Mouse (Mus musculus): ENCODE measurements at regions not wholly inside any gene's neighbourhood (a gene's known extent, or its start where the extent isn't known, plus 50 kb on each side); places are given as distances from the start of the nearest gene placed in this dataset.
"Not testable (repeated sequence)": the region's sequence is repeated elsewhere in the genome, so short reads cannot be mapped to it uniquely, and the experiment has no call there.

DNA sequence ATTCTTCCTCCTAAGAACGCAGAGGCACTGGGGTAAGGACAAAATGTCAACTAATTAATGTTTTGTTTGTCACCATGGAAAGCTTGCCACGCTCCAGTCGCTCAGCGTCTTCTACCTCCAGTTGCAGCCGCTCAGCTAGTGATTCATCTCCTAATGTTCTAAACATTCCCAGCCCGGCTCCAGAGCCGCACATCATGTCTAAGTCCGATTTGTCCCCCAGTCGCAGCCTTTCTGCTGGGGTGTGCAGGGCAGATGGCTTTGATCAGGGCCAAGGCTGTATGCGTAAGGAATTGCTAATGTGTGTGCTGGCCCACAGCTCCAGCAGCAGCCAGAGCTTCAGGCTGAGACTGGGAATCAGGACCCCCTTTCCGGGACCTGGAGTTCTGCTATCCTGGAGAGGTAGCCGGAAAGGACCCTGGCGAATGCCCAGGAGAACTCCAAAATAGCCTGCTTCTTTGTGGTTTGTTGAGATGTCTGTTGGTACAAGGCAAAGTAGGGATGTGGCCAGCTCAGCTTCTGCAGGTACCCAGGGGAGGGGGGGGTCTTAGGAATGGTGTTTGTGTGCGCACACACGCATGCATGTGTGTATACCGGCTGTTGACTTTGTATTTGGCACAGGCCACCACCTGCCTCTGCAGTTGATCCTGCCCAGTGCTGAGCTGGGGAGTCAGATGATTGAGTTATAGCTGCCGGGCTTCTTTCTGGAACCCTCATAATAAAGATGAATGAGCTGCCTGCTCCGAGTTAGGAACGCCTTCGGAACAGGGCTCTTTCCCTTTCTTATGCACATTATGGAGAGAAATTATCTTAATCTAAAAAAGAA lies 143.0 kb upstream of the Kcng1 start:
- no peak for DNase-seq (ENCODE audit: low spot score in 2 of 2)

DNA sequence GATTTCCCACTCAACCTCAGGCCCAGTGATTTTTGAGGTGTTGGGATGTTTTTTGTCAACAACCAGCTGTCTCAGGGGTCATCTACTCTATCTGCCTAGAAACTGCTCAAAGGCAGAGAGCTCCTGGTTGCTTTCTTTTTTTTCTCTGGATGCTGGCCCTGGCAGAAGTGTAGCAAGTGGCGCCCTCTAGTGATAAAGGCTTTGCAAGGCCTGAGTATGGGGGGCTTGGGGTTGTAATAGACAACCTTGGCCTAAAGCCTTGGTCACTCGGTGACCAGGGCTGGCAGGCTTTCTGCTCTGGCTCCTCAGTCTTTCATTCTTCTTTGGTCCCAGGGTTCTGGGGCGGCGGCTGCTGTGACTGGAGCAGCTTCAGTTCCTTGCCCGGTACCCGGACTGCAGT lies 142.0 kb upstream of the Kcng1 start:
- no peak for DNase-seq (ENCODE audit: low spot score in 2 of 2)

DNA sequence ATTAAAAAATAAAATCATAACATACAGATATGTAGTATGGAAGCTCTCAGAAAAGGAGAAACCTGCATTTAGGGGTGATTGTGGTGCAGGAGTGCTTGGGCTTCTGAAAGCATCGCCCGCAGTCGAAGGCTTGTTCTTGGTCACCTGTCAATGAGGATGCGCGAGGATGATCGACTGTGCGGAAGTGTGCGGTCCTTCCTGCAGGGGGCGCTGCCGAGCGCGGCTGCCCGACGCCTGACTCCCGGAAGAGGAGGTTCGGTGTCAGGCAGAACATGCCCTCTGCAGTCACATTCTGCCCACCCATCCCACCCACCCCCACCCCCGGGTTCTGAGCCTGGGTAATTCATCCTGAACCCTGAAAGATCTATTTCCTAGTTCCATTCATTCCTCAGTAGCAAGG lies 133.6 kb upstream of the Kcng1 start:
- peak in 1 of 2 experiments; percentile 28 for DNase-seq (ENCODE audit: low spot score in 2 of 2)

DNA sequence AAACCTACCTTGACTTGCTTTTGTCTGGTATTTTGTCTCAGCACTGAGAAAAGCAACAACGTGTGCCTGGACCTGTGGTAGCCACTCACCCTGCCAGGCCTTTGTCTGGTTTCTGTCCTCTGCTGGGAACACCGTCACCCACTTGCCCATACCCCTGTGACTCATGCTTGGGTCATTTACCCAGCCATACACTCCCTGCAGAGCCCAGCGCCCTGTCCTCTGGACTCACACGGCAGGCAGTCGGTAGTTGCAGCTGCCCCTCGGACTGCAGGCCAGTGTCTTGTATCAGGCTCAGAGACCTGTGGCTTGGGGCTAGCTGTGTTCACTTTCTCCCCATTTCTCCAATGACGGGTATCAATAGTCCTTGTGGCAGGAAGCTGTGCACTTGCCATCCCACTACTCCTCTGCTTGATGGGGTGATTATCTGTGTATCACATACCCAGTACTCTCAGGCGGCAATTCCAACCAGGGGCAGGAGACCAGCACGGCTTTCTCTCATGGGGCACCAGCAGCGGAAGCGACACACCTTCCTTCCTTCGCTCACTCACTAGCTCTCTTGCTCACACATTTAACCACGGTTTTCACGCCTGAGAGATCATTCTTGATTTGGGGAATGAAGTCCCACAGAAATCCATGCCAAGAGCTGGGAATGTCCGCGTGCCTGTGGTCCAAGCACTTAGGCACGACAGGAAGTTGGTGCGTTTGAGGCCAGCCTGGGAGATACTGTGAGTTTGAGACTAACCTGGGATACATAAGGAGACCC lies 132.8 kb upstream of the Kcng1 start:
- DNase-seq (ENCODE audit: low spot score in 2 of 2), result no peak

DNA sequence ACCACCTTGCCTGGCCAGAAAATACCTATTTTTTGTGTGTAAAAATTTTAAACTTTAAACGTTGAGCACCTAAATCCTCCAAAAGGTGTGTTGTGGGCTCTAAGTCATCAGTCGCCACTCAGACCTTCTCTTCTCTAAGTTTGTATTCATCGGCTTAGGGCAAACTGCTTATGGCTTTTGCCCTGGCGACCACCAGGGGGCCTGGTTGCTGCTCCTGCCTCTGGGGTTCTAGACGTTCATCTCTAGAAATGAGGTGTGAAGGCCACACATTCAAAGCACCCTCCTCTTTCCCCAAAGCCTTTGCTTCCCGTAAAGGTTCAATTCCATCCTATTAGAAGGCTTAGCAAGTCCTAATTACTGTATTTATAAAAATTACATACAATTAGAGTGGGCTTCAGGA lies 131.3 kb upstream of the Kcng1 start:
- peak in 1 of 2 experiments; percentile 21 for DNase-seq (ENCODE audit: low spot score in 2 of 2)

DNA sequence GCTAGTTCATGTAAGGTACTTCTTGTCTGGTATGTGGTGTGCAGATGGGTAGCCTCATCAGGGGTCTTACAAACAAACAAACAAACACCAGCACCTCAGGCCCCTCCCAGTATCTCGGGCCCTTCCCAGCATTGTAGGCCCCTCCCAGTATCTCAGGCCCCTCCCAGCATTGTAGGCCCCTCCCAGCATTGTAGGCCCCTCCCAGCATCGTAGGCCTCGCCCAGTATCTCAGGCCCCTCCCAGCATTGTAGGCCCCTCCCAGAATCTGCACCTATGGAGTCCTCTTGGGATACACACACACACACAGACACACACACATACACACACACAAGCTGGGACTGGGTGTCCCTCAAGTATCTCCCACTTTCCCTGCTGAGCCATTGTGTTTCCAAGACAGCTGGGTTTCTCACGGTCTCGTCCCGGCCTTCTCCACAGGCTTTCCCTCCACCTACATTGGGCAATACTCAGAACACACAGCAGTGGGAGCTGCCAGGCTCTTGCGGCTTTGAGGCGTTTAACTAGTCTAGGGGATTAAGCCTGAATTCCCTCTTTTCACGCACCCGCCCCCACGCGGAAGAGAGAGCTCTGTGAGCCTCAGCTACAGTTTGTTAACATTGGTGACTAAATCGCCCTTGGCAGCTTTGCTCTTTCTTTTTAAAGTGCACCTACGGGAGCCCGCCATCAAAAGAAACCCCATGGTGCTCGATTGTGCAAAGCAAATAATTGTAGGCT lies 121.4 kb upstream of the Kcng1 start:
- no peak for DNase-seq (ENCODE audit: low spot score in 2 of 2)

DNA sequence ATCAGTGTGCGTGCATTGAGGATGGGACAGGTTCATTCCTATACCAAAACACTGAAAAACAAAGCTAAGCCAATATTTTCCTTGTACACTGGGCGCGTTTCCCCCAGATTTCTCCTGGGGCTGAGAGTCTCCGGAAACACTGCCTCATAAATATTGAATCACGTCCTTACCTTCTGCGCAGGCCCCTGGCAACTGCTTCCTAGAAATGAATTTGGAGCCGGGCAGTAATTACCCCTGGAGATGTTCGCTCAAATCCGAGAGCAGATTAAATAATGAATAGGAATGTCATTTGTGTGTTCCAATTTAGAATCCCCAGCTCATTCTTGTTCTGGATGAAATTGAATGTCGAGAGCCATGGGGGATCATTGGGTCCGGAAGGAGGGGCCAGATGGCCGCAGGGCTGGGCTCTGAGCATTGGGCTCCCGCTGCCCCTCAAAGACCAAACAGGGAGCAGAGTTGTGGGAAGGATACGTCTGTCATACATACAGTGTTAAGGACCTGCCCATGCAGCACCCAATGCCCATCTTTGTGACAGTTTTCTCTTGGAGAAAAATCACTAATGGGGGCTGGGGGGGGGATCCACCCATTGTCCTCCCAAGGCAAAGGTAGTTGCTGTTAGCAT lies 117.7 kb upstream of the Kcng1 start:
- DNase-seq (ENCODE audit: low spot score in 2 of 2), result no peak

DNA sequence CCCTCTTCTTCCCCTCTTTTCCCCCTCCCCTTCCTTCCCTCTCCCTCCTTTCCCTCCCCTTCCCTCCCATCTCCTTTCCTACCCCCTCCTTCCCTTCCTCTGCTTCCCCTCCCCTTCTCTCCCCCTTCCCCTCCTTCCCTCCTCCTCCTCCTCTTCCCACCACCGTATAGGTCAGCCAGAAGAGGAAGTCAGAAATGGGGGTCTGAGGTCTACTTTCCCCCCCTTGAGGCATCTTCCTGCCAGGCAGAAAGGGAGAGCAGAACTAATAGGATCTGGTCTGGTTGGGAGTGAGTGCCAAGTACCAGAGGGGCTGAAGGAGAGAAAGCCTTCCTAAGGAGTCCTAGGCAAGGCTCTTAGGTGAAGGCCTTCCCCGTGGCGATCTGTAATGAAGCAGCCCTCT lies 114.8 kb upstream of the Kcng1 start:
- DNase-seq (ENCODE audit: low spot score in 2 of 2), result no peak

DNA sequence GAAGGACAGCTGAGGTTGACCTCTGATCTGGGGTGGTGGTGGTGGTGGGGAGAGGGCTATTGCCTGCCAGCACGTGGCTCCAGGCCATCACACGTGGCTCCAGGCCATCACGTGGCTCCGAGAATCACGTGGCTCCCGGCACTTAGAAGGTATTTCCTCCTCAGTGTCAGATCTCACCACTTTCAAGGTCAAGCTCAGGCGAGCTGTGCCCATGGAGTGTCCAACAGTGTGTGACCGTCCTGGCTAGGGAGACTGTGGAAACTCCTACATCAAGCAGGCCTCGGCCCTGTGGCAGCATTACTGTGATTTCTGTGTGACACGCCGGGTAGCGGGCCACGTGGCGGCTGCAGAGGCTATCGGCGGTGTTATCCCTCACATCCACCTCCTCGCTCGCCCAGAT lies 111.8 kb upstream of the Kcng1 start:
- DNase-seq (ENCODE audit: low spot score in 2 of 2), result no peak

DNA sequence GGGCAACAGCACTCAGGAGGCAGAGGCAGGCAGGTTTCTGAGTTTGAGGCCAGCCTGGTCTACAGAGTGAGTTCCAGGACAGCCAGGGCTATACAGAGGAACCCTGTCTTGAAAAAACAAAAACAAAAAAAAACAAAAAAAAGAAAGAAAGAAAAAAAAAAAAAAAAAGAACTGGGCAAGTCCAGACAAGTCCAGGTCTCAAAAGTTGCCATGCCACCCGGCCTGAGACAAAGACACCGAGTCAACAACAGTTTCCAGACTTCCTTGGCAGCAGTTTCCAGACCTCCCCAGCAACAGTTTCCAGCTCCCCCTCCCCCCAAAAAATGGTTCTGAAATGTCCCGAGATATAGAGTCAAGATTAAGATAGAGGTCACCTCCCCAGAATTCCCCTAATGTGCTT lies 110.6 kb upstream of the Kcng1 start:
- not testable (repeated sequence) for DNase-seq (ENCODE audit: low spot score in 2 of 2)

DNA sequence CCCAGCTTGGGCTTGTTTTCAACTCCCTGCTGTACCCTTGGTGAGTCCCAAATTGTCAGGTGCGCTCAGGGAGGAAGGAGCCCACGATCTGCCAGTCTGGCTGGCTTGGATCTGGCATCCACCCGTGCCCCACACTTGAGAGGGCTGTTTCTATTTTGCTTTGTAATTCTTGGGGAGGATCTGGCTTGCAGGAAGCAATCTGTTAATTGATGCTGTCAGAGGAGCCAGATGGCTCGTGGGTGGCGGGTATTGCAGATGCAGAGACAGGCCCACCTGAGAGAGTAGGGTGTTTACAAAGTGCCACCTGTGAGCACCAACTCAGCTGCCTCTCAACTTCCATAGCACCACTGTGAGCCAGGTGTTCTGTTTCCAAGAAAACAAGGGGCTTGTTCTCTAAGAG lies 99.1 kb upstream of the Kcng1 start:
- no peak for DNase-seq (ENCODE audit: low spot score in 2 of 2)

DNA sequence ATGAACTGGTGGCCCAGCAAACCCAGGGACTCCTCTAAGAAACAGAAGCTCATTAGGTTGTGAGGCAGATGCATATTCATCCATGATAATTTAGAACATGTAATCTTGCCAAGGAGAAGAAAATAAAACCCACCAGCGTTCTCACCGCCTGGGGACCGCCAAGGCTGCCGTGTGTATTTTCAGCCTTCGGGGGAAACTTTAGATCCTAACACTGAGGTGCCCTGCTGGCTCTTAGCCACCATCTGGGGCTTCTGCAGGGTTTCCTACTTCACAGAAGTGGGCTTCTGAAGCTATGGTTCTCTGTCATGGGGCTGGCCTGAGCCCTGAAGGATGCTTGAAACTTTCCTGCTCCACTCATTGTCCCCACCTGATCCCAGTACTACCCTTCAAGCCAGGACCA lies 90.8 kb upstream of the Kcng1 start:
- no peak for DNase-seq (ENCODE audit: low spot score in 2 of 2)

DNA sequence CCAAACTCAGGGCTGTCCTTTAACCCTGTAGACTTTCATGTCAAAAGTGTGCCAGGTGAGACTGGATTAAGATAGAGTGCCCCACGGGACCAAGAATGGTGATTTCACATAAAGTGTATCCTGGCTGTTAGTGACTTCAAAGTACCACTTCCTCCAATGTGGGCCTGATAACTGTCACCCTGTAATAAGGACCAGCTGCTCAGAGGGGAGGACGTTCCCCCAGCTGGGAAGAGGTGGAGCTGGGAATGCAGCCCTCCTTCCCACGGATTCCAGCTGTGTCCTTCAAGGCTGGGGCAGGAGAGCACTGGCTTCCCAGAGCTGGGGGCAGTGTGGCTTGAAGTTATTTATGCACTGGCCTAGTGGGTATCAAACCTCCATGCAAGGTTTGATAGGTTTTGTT lies 89.7 kb upstream of the Kcng1 start:
- no peak for DNase-seq (ENCODE audit: low spot score in 2 of 2)

DNA sequence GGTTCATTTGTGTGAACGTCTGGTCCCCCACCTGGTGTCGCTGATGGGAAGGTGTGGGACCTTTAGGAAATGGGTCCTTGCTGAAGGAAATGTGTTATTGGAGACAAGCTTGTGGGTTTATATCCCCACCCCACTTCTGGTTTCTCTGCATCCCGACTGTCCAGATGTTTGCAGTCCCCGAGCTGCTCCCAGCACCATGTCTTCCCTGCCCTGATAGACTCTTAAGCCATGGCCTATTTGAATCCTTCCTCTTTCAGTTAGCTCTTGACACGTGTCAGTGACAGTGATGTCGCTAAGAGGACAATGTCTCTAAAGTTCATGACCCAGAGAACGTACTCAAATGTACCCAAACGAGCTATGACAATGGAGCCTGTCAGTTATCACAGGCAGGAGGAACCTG lies 77.7 kb upstream of the Kcng1 start:
- DNase-seq (ENCODE audit: low spot score in 2 of 2), result no peak

DNA sequence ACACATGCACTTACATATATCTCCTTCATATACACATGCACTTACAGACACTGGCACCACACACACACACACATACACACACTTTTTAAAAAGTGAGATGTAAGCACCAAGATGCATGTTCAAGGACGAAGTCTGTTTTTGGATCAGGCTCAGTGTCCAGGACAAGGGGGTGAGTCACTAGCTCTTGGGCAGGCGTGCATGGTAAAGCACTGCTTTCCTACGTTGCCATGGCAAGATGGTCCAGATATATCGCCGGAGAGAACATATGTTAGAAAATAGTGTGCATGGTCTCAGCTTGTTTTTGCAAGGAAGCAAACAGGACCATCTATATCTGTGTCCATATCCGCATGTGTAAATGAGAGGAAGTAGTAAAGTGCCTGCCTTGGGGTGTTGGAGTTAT lies 77.0 kb upstream of the Kcng1 start:
- DNase-seq (ENCODE audit: low spot score in 2 of 2), result no peak

DNA sequence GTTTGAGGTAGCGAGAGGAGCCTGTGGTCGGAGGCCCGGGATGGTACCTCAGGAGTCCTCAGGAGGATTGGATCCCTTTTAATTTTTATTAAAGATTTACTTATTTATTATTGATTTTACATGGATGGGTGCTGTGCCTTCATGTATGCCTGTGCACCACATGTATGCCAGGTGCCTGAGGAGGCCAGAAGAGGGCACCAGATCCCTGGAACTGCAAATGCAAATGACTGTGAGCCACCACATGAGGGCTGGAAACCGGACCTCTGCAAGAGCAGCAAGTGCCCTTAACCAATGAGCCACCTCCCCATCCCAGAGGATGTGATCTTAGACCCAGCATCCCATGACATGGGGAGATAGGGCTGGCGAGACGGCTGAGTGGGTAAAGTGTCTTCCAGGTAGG lies 76.3 kb upstream of the Kcng1 start:
- DNase-seq (ENCODE audit: low spot score in 2 of 2), result no peak

DNA sequence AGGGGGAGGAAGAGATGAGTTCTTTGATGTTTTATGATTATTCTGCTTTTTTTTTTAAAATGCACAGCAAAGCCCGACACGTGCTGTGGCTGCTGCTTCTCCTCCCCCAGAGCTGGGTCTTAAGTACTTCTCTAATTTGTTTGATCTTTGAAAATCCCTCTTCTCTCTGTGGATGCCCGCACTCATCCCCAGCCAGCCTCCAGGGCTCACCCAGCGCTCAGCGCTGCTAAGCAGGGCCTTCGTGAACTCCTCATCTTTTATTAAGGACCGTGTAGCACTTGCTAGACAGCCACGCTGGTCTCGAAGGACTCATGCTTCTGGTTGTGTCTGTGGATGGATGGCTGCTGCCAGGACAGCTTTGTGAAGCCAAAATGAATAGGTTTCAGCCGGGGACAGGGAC lies 72.9 kb upstream of the Kcng1 start:
- no peak for DNase-seq (ENCODE audit: low spot score in 2 of 2)

DNA sequence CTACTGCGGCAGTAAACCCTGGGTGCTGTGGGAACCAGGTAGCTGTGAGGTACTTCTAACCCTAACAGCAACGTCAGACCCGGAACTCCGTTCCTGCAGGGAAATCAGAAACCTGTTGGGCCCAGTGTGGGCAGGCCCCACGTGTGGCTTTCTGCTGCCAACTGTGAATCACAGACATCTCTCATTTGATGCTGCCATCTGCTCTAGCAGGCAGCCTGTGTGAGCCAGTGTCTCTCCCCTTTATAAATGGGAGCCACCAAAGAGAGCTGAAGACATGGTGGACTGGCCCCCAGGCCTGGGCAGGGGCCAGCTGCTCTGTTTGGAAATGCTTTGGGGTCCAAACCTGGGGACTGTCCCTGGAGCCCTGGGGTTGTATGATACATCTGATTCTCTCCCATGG lies 71.1 kb upstream of the Kcng1 start:
- no peak for DNase-seq (ENCODE audit: low spot score in 2 of 2)

DNA sequence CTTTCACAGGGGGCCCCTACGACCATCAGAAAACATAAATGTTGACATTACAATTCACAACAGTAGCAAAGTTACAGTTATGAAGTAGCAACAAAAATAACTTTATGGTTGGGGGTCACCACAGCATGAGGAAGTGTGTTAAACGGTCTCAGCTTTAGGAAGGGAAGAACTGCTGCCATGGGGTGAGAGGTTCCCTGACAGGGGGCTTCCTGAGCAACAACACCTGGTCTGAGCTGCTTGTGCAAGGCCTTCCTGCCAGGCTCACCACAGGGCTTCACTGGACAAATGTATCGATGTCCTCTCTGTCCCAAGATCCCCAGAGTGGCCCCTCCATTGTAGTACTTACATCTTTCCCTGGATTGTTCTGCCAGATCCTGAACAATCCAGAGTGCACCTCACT lies 70.7 kb upstream of the Kcng1 start:
- no peak for DNase-seq (ENCODE audit: low spot score in 2 of 2)

DNA sequence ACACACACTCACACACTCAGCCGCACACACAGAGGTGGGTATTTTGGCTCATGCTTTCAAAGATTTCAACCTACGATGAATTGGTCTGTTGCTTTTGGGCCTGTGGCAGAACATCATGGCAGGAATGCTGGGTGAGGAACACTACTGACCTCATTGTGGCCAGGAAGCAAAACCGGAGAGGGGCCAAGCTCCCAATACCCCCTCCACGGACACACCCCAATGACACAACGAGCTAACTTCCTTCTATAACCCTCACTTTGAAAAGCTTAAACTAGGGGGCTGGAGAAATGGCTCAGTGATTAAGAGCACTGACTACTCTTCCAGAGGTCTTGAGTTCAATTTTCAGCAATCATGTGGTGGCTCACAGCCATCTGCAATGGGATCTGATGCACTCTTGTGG lies 63.8 kb upstream of the Kcng1 start:
- no peak for DNase-seq (ENCODE audit: low spot score in 2 of 2)

DNA sequence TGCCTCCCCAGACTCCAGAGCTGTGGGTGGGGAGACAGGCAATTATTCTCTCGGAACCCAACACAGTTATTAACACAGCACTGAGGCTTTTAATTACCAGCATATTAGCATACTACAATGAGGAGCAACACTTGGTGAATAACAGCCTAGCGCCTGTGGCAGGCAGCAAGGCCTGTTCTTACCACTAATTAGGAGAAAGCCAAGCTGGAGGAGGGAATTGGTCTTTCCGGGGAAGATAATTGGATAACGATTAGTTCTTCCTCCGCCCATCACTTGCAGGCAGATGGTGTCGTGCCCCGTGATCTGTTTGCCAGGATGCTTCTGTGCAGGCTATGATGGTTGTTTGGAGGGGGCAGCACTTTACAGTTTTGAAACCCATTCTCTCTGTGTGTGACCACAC lies 62.2 kb upstream of the Kcng1 start:
- DNase-seq (ENCODE audit: low spot score in 2 of 2), result no peak

DNA sequence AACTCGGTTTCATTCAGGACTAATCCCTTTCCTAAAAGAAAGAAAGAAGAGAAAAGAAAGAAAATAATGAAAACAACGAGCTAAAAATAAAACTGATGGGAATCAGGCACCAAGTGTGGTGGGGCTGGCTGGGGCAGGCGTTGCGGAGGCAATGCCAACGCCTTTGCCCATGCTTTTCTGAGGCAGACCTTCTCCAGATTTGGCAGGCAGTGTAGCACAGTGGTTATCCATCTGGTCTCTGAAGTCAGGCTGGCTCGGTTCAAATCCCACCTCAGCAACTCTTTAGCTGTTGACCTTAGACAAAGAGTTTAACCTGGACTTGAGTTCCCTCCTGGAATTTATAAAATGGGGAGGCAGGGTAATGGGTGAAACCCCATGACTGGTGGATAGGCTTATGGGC lies 57.3 kb upstream of the Kcng1 start:
- no peak for DNase-seq (ENCODE audit: low spot score in 2 of 2)

All from natural killer cell, adult 2 months (primary cell).